In genomic region chr1:136052547-136052946, GRCm38 (mm10) we compare ENCODE assay signal across 18 mouse cellular contexts. TPM values are rescaled to one million over a fixed set of nuclear protein-coding genes. Genes with fewer than 3 reads are reported as not detected.
DNase-seq lines count a peak whose midpoint lies in the region; ATAC-seq and TF ChIP-seq lines count a peak whose summit lies in the region.
"Had no signal": no experiment of that assay in that cellular context is flagged by ENCODE, and none has a peak within 500 bp of the region (broad histone marks: within the 10 kb centered on the region; RNA-seq: fewer than 3 reads in every experiment).

TSS of gene Cacna1s (plus strand) at chr1:136052750.

- WGBS in neural tube, embryonic 15.5 days: 47% methylated on average over 11 of the region's 11 CpGs

- no peaks in the 10 kb centered on the region for H3K4me1 ChIP-seq in ES-E14 (ENCODE audit: control insufficient read depth in 2 of 2, insufficient read depth in 2 of 2, low read length in 2 of 2, poor library complexity in 1 of 2)
- H3K4me1 ChIP-seq in neural tube, embryonic 15.5 days: peaks cover 18% of the 10 kb centered on the region

- intact Hi-C loops in heart, postnatal 10 days (cut with DNase I): no loop called here
- intact Hi-C loops in left cerebral cortex, adult 2 months (cut with DNase I): loop anchor here (5.0 kb wide), 1 partner anchor 80 kb away; the partner anchor contains the start of gene Kif21b

- in situ Hi-C loops in ES-E14 (cut with MboI; ENCODE audit: low sequenced_read_pairs in 2 of 2, unreplicated experiment in 2 of 2): no loop called here

- TF ChIP-seq CTCF in left cerebral cortex, adult 2 months (IDR thresholded peaks at IDR 0.05): no peak

- no peak for DNase-seq in heart, adult 8-10 months (ENCODE audit: low spot score)
- DNase-seq in heart, postnatal 10 days: no peak
- DNase-seq in left cerebral cortex, adult 2 months (ENCODE audit: extremely low spot score in 1 of 2, low spot score in 2 of 2): no peak
- DNase-seq in left cerebral cortex, adult 8-10 months (ENCODE audit: low spot score in 2 of 2): no peak
- DNase-seq in ES-E14 (ENCODE audit: low read depth, low spot score): no peak
- peak; percentile 84 for DNase-seq in gastrocnemius, postnatal 25 days
- no peak for DNase-seq in frontal cortex, adult 2 months (ENCODE audit: extremely low spot score in 1 of 2, low spot score in 1 of 2)
- DNase-seq: adrenal gland, postnatal 25 days; B cell, adult 2 months; kidney, adult 8-10 months; layer of hippocampus, adult 9-11 months; lung, embryonic 14.5 days; thymus, adult 2 months had no signal

- H3K9ac ChIP-seq in ES-E14 (ENCODE audit: insufficient read depth, low read depth, low read length, poor library complexity, severe bottlenecking): no peak within 1 kb of the TSS
- H3K9ac ChIP-seq in neural tube, embryonic 15.5 days (replicated peaks): no peak within 1 kb of the TSS
- H3K9ac ChIP-seq: lung, embryonic 14.5 days had no signal

- H3K4me2 ChIP-seq in neural tube, embryonic 15.5 days: no peak within 1 kb of the TSS

- H3K9me3 ChIP-seq in ES-E14 (ENCODE audit: control insufficient read depth, insufficient read depth, low read depth, low read length): no peaks in the 10 kb centered on the region
- H3K9me3 ChIP-seq in neural tube, embryonic 15.5 days (replicated peaks): no peaks in the 10 kb centered on the region
- H3K9me3 ChIP-seq: limb, embryonic 12.5 days had no signal

- no peak within 1 kb of the TSS for H3K4me3 ChIP-seq in left cerebral cortex, adult 2 months
- H3K4me3 ChIP-seq in ES-E14 (ENCODE audit: insufficient read depth in 1 of 2, low read depth in 1 of 2, low read length in 2 of 2, poor library complexity in 1 of 2, severe bottlenecking in 1 of 2): no peak within 1 kb of the TSS
- H3K4me3 ChIP-seq in neural tube, embryonic 15.5 days (replicated peaks): no peak within 1 kb of the TSS
- H3K4me3 ChIP-seq: erythroblast, embryonic 14.5 days had no signal

- peak within 1 kb of the TSS; percentile 63 for H3K27ac ChIP-seq in left cerebral cortex, adult 2 months
- no peak within 1 kb of the TSS for H3K27ac ChIP-seq in ES-E14 (ENCODE audit: insufficient read depth, low read depth, low read length, poor library complexity, severe bottlenecking)
- H3K27ac ChIP-seq in neural tube, embryonic 15.5 days (replicated peaks): no peak within 1 kb of the TSS
- H3K27ac ChIP-seq: limb, embryonic 12.5 days had no signal

- peaks cover 48% of the 10 kb centered on the region for H3K27me3 ChIP-seq in neural tube, embryonic 15.5 days (replicated peaks)

- H3K36me3 ChIP-seq in ES-E14 (ENCODE audit: control insufficient read depth, insufficient read depth, low read length, poor library complexity, severe bottlenecking): no peaks in the 10 kb centered on the region
- H3K36me3 ChIP-seq in neural tube, embryonic 15.5 days: no peaks in the 10 kb centered on the region
- H3K36me3 ChIP-seq: limb, embryonic 12.5 days had no signal

- no peak for ATAC-seq in neural tube, embryonic 15.5 days (ENCODE audit: low FRiP score)

TF ChIP-seq in ES-E14, 5 proteins besides CTCF, POLR2A, EP300 and RAD21:
- TF ChIP-seq HCFC1 (IDR thresholded peaks at IDR 0.05; ENCODE audit: borderline replicate concordance, insufficient read depth, low read length): no peak
- TF ChIP-seq MAFK (IDR thresholded peaks at IDR 0.05; ENCODE audit: insufficient read depth, low read depth, low read length): no peak
- no peak for TF ChIP-seq ZNF384 (IDR thresholded peaks at IDR 0.05; ENCODE audit: low read depth, low read length)
- TF ChIP-seq ZC3H11A (IDR thresholded peaks at IDR 0.05; ENCODE audit: borderline replicate concordance, low read depth, low read length): no peak
- no peak for TF ChIP-seq CHD2 (IDR thresholded peaks at IDR 0.05; ENCODE audit: low read depth, low read length)
TF ChIP-seq in ES-E14: peak in this region for 0.

RNA-seq across cellular contexts. Expression of gene Cacna1s, which starts in this region (rescaled TPM):
- 10 to 100 TPM; 15.3 to 19.4 (median 18.4) TPM for total RNA-seq in heart, adult 8-10 months (2022)
- 1 to 10 TPM in 1 of 2 experiments, under 1 TPM in 1; 0.94 to 1.2 TPM for total RNA-seq in heart, postnatal 10 days (2021)
- total RNA-seq in left cerebral cortex, adult 2 months (2021): 1 to 10 TPM; 1.3 to 1.8 TPM
- 1 to 10 TPM in 3 of 4 experiments, under 1 TPM in 1; 0.83 to 1.6 (median 1.4) TPM for total RNA-seq in left cerebral cortex, adult 8-10 months (2022)
- 15.8 and 17.2 TPM in 2 replicates for total RNA-seq in ES-E14 (2012; rRNA removed)
- 100 to 1,000 TPM; 763 to 788 TPM for total RNA-seq in gastrocnemius, postnatal 25 days (2021)
- polyA plus RNA-seq in frontal cortex, adult 2 months (2012; rRNA removed): 4.5 and 5.6 TPM in 2 replicates
- polyA plus RNA-seq in neural tube, embryonic 15.5 days (2015; fragmentation: Nextera tagmentation; extraction: Ambion mirVana): 0.75 and 1.1 TPM in 2 replicates
- total RNA-seq: megakaryocyte-erythroid progenitor cell, adult 5-6 weeks; MEL had no signal
- polyA plus RNA-seq: erythroblast, embryonic 14.5 days; lung, embryonic 14.5 days had no signal

Comparison
In these comparisons a context has a peak if more than half of its experiments do, and no peak if none do; other contexts are left out.
1. RNA of gene Cacna1s (total RNA-seq): 763 to 788 TPM in gastrocnemius, postnatal 25 days; 15.3 to 19.4 TPM in heart, adult 8-10 months, 15.8 to 17.2 TPM in ES-E14, 1.3 to 1.8 TPM in left cerebral cortex, adult 2 months, 0.83 to 1.6 TPM in left cerebral cortex, adult 8-10 months and 0.94 to 1.2 TPM in heart, postnatal 10 days; every median in the first group is over 10 times any median in the second.